In genomic region chr19:44669535-44669958, GRCm38 (mm10) we compare ENCODE assay signal across 10 mouse cellular contexts.
DNase-seq lines count a peak whose midpoint lies in the region; ATAC-seq and TF ChIP-seq lines count a peak whose summit lies in the region.
"Had no signal": no experiment of that assay in that cellular context is flagged by ENCODE, and none has a peak within 500 bp of the region (broad histone marks: within the 10 kb centered on the region; RNA-seq: fewer than 3 reads in every experiment).

No protein-coding gene starts in this region.

- H3K27ac ChIP-seq in lung, embryonic 14.5 days (ENCODE audit: low read depth): 0 out of 2 replicates have a peak overlapping the region, but pooled peaks have one; percentile 12
- H3K27ac ChIP-seq in forebrain, embryonic 10.5 days: peak overlapping the region; percentile 76
- peak overlapping the region; percentile 73 for H3K27ac ChIP-seq in limb, embryonic 10.5 days
- H3K27ac ChIP-seq in gastrocnemius, adult 2 months: no peak overlapping the region

- peak overlapping the region; percentile 69 for H3K4me2 ChIP-seq in lung, embryonic 14.5 days

- peak overlapping the region; percentile 24; the same call in 1 of the 2 replicates for H3K4me3 ChIP-seq in lung, embryonic 14.5 days (ENCODE audit: low read depth, low read length)
- peak overlapping the region; percentile 53 for H3K4me3 ChIP-seq in forebrain, embryonic 10.5 days
- H3K4me3 ChIP-seq in limb, embryonic 10.5 days: peak overlapping the region; percentile 52
- H3K4me3 ChIP-seq in gastrocnemius, adult 2 months: no peak overlapping the region

- H3K36me3 ChIP-seq in lung, embryonic 14.5 days (ENCODE audit: insufficient read depth): no peaks in the 10 kb centered on the region
- H3K36me3 ChIP-seq in forebrain, embryonic 10.5 days (replicated peaks): no peaks in the 10 kb centered on the region
- H3K36me3 ChIP-seq in limb, embryonic 10.5 days: no peaks in the 10 kb centered on the region

- ATAC-seq in lung, embryonic 14.5 days (ENCODE audit: insufficient read depth): peak; percentile 66

- 0 out of 2 replicates have a peak overlapping the region, but pooled peaks have one; percentile 23 for H3K9ac ChIP-seq in lung, embryonic 14.5 days

- WGBS in lung, embryonic 14.5 days: 0% methylated on average over 14 of the region's 14 CpGs
- WGBS in forebrain, embryonic 10.5 days: under 1% methylated on average over 14 of the region's 14 CpGs
- 0% methylated on average over 14 of the region's 14 CpGs for WGBS in limb, embryonic 10.5 days

- peaks cover 3% of the 10 kb centered on the region; the same call in 1 of the 2 replicates for H3K4me1 ChIP-seq in lung, embryonic 14.5 days (ENCODE audit: insufficient read depth)
- peaks cover 49% of the 10 kb centered on the region for H3K4me1 ChIP-seq in forebrain, embryonic 10.5 days
- peaks cover 42% of the 10 kb centered on the region for H3K4me1 ChIP-seq in limb, embryonic 10.5 days

- DNase-seq in lung, embryonic 14.5 days: peak; percentile 80
- DNase-seq in lung, postnatal 25 days (ENCODE audit: low spot score): no peak
- peak; percentile 55 for DNase-seq in forebrain, embryonic 10.5 days (ENCODE audit: extremely low spot score, low spot score)
- peak; percentile 79 for DNase-seq in limb, embryonic 10.5 days (ENCODE audit: low spot score)
- DNase-seq in retina, postnatal 1 day: peak; percentile 47
- DNase-seq in layer of hippocampus, adult 11-12 months (ENCODE audit: low spot score): no peak
- DNase-seq in frontal cortex, postnatal 25 days (ENCODE audit: low spot score in 2 of 2): no peak
- no peak for DNase-seq in gastrocnemius, adult 2 months
- DNase-seq: heart, adult 18-20 months; spleen, adult 18-20 months had no signal

- no peaks in the 10 kb centered on the region for H3K9me3 ChIP-seq in lung, embryonic 14.5 days (ENCODE audit: low read depth, low read length)
- no peaks in the 10 kb centered on the region for H3K9me3 ChIP-seq in forebrain, embryonic 10.5 days
- no peaks in the 10 kb centered on the region for H3K9me3 ChIP-seq in limb, embryonic 10.5 days (replicated peaks)

- peaks cover 59% of the 10 kb centered on the region for H3K27me3 ChIP-seq in lung, embryonic 14.5 days (ENCODE audit: insufficient read depth, low read length)
- peaks cover 92% of the 10 kb centered on the region for H3K27me3 ChIP-seq in forebrain, embryonic 10.5 days (ENCODE audit: poor library complexity, severe bottlenecking)
- H3K27me3 ChIP-seq in limb, embryonic 10.5 days (ENCODE audit: low read depth, poor library complexity, severe bottlenecking): peaks cover 86% of the 10 kb centered on the region

- TF ChIP-seq CTCF in lung, embryonic 14.5 days (IDR thresholded peaks at IDR 0.05; ENCODE audit: low read depth): no peak
- no peak for TF ChIP-seq CTCF in gastrocnemius, adult 2 months (IDR thresholded peaks at IDR 0.05)

- intact Hi-C loops in gastrocnemius, adult 2 months (cut with DNase I): no loop called here

Comparison
In these comparisons a context has a peak if more than half of its experiments do, and no peak if none do; other contexts are left out.
1. DNase-seq: peak in lung, embryonic 14.5 days (single experiment), forebrain, embryonic 10.5 days (single experiment), limb, embryonic 10.5 days (single experiment) and retina, postnatal 1 day (single experiment); none in lung, postnatal 25 days (single experiment), layer of hippocampus, adult 11-12 months (single experiment), frontal cortex, postnatal 25 days (0 of 2) and gastrocnemius, adult 2 months (single experiment).